Comparison of ENCODE assay signal across 18 mouse cellular contexts in the genomic region with DNA sequence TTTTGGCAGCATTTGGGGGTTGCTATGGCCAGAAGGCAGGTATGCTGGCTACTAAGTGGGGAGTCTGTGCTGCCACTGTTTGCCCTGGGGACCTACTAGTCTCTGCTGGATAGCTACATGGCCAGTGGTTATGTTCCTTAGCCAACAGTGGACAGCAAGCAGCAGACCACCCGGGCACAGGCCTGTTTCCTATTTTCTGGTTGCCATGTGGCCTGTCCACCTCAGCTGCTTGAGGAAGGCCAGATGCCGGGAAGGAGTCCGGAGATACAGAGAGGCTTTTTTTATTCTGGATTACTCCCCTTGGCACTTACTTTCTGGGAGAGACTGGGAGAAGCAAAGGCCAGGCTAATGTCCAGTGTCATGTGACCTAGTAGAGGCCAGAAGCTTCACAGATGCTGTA.
A peak's percentile ranks its signal among the peaks of the same experiment; 100 is the strongest.
DNase-seq lines count a peak whose midpoint lies in the region; ATAC-seq lines count a peak whose summit lies in the region.
"Had no signal": no experiment of that assay in that cellular context is flagged by ENCODE, and none has a peak within 500 bp of the region (broad histone marks: within the 10 kb centered on the region; RNA-seq: fewer than 3 reads in every experiment).

No protein-coding gene starts in this region.

- H3K27me3 ChIP-seq in heart, embryonic 11.5 days (ENCODE audit: control insufficient read depth, insufficient read depth, low read length): no peaks in the 10 kb centered on the region
- no peaks in the 10 kb centered on the region for H3K27me3 ChIP-seq in embryonic facial prominence, embryonic 11.5 days (ENCODE audit: control insufficient read depth, insufficient read depth, low read length)
- H3K27me3 ChIP-seq: embryonic facial prominence, embryonic 15.5 days; neural tube, embryonic 13.5 days had no signal

- no peak overlapping the region for H3K27ac ChIP-seq in heart, embryonic 11.5 days (ENCODE audit: low read depth, low read length)
- no peak overlapping the region for H3K27ac ChIP-seq in embryonic facial prominence, embryonic 11.5 days (replicated peaks; ENCODE audit: low read depth, low read length)
- H3K27ac ChIP-seq: embryonic facial prominence, embryonic 15.5 days; neural tube, embryonic 13.5 days had no signal

- intact Hi-C loops in left cerebral cortex, postnatal 25 days (cut with DNase I): no loop called here

- peaks cover 6% of the 10 kb centered on the region; the same call in 1 of the 2 replicates for H3K4me1 ChIP-seq in heart, embryonic 11.5 days (ENCODE audit: control insufficient read depth, insufficient read depth, low read length)
- H3K4me1 ChIP-seq in embryonic facial prominence, embryonic 11.5 days (ENCODE audit: control insufficient read depth, insufficient read depth, low read length): no peaks in the 10 kb centered on the region
- H3K4me1 ChIP-seq: embryonic facial prominence, embryonic 15.5 days had no signal

- ATAC-seq in heart, embryonic 11.5 days (replicated peaks; ENCODE audit: insufficient number of reproducible peaks, low FRiP score, low TSS enrichment): no peak
- no peak for ATAC-seq in embryonic facial prominence, embryonic 11.5 days (replicated peaks; ENCODE audit: insufficient number of reproducible peaks, low FRiP score, low TSS enrichment, low read depth)
- ATAC-seq: inflammation-experienced regulatory T-cells, adult 6 months had no signal

- no peak overlapping the region for H3K4me3 ChIP-seq in heart, embryonic 11.5 days (ENCODE audit: low read depth, low read length)
- H3K4me3 ChIP-seq in embryonic facial prominence, embryonic 11.5 days (ENCODE audit: low read depth, low read length): no peak overlapping the region
- H3K4me3 ChIP-seq: embryonic facial prominence, embryonic 15.5 days; neural tube, embryonic 13.5 days had no signal

- no peaks in the 10 kb centered on the region for H3K36me3 ChIP-seq in heart, embryonic 11.5 days (ENCODE audit: control insufficient read depth, insufficient read depth, low read length)
- H3K36me3 ChIP-seq in embryonic facial prominence, embryonic 11.5 days (replicated peaks; ENCODE audit: control insufficient read depth, insufficient read depth, low read depth, low read length): no peaks in the 10 kb centered on the region
- H3K36me3 ChIP-seq: embryonic facial prominence, embryonic 15.5 days; neural tube, embryonic 13.5 days had no signal

- H3K4me2 ChIP-seq in heart, embryonic 11.5 days: no peak overlapping the region
- no peak overlapping the region for H3K4me2 ChIP-seq in embryonic facial prominence, embryonic 11.5 days (ENCODE audit: low read depth, low read length)
- H3K4me2 ChIP-seq: embryonic facial prominence, embryonic 15.5 days; neural tube, embryonic 13.5 days had no signal

- H3K9me3 ChIP-seq in heart, embryonic 11.5 days (replicated peaks; ENCODE audit: control insufficient read depth, low read length): no peaks in the 10 kb centered on the region
- no peaks in the 10 kb centered on the region for H3K9me3 ChIP-seq in embryonic facial prominence, embryonic 11.5 days (replicated peaks; ENCODE audit: control insufficient read depth, low read length)
- H3K9me3 ChIP-seq: embryonic facial prominence, embryonic 15.5 days; neural tube, embryonic 13.5 days had no signal

- peak; percentile 92 for DNase-seq in heart, adult 11 months
- DNase-seq in adipocyte (ENCODE audit: low spot score): peak; percentile 7
- DNase-seq in embryonic facial prominence, embryonic 11.5 days (ENCODE audit: low spot score): peak; percentile 5
- DNase-seq in skeletal muscle tissue, adult 2 months (ENCODE audit: low read depth, low spot score): peak; percentile 33
- no peak for DNase-seq in left cerebral cortex, postnatal 25 days (ENCODE audit: low spot score in 2 of 2)
- no peak for DNase-seq in cerebellum, postnatal 4 days (ENCODE audit: low spot score in 2 of 2)
- DNase-seq: B cell, adult 2 months; cerebellum, adult 18-20 months; cerebellum, postnatal 36 days; kidney, adult 8-10 months; liver; lung, postnatal 10 days; midbrain, embryonic 14.5 days; thymus, postnatal 25 days had no signal

- WGBS in heart, embryonic 11.5 days (ENCODE audit: insufficient replicate concordance): 37% methylated on average over 3 of the region's 3 CpGs
- 45% methylated on average over 3 of the region's 3 CpGs for WGBS in embryonic facial prominence, embryonic 11.5 days

- no peak overlapping the region for H3K9ac ChIP-seq in heart, embryonic 11.5 days (ENCODE audit: low read depth, low read length)
- H3K9ac ChIP-seq in embryonic facial prominence, embryonic 11.5 days (replicated peaks; ENCODE audit: low read length): no peak overlapping the region
- H3K9ac ChIP-seq: embryonic facial prominence, embryonic 15.5 days; neural tube, embryonic 13.5 days had no signal

Comparison
In these comparisons a context has a peak if more than half of its experiments do, and no peak if none do; other contexts are left out.
1. DNase-seq: peak in heart, adult 11 months (single experiment), adipocyte (single experiment), embryonic facial prominence, embryonic 11.5 days (single experiment) and skeletal muscle tissue, adult 2 months (single experiment); none in left cerebral cortex, postnatal 25 days (0 of 2) and cerebellum, postnatal 4 days (0 of 2).